Mouse (Mus musculus) bone marrow, adult 2 months (tissue): ENCODE measurements at regions not wholly inside any gene's neighbourhood (a gene's known extent, or its start where the extent isn't known, plus 50 kb on each side); places are given as distances from the start of the nearest gene placed in this dataset.

Source experiments
- CTCF ChIP-seq: fragments of 200-500 bp; IDR thresholded peaks from 2 replicates; pipeline ENCODE4 v1.5.1; 2011; ENCODE audit warnings: low read length, control low read depth; ENCODE audit not compliant: control insufficient read depth, insufficient read depth
- POLR2A ChIP-seq: fragments of 200-500 bp; IDR thresholded peaks from 2 replicates; pipeline ENCODE4 v1.6.1; 2011; ENCODE audit warnings: low read depth, mild to moderate bottlenecking, control low read depth, low read length, borderline replicate concordance; ENCODE audit not compliant: control insufficient read depth

DNA sequence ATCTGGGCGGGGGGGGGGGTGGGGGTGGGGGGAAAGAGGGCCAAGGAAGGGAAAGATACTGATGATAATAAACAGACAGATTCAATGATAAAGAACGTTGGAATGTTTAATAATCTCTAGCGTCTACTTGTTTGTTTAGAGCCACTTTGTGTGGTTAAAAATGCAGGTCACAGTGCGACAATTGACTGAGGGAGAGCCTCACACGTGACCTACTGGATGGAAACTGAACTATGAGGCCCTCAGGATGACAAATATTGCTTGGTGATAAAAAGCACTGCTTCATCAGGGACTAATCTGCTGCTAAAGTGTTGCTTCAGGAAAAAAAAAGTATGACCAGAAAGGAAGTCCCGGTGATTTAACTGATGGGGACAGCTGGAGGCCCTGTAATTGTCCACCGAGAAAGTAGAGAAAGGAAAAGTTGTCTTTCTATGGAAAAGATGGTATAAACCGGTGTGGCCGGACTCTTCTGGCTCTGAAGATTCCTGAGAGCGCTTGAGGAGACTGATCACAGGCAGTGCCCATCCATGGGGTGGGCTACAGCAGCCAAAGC is 269.3 kb downstream of the Foxo1 start:
- TF ChIP-seq CTCF, result no peak
- no peak for TF ChIP-seq POLR2A
